Mouse (Mus musculus) left cerebral cortex, adult 9 months (tissue): Measurements from ENCODE around the gene Nmt1.

Experiments
- DNase-seq, 2 experiments: peaks; one replicate each; pipeline ENCODE4 v3.0.0; 2022; ENCODE audit warnings: low spot score in 2 of 2

Nmt1 gene

DNA sequence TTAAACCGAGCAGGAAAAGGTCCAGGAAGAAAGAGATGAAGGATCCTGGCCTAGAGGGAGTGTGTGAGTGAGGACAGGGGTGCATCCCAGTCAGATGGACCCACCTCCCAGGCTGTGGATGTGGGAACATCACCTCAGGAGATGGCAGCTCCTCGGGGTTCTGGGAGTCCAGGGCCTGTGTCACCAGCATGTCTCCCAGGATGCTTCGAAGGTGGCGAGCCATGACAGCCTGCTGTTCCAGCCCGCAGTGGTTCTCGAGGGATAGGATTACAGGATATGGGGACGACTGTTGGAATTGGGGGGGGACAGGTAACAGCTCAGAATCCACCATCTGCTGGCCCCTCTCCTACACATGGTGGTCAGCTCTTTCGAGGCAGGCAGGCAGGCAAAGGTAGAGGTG lies 48.6 kb downstream of the Nmt1 start:
- DNase-seq = no peak

DNA sequence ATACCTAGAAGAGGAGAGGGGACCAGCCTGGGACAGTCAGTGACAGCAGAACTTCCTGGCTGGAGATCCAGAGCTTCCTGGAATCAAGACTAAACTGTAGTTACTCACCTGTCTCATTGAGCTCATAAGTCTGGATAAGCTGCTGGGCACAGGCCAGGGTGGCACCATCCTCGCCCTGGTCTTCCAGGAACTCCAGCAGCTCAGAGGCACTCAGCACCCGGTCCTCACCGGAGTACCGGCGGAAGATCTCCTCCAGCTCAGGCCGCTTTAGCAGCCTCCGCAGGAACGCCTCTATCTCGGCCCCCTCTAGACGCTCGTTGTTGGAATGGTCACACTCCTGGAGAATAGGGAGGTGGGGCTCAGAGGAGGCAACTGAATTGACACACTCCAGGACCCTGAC lies 50.1 kb downstream of the Nmt1 start:
- DNase-seq = no peak

DNA sequence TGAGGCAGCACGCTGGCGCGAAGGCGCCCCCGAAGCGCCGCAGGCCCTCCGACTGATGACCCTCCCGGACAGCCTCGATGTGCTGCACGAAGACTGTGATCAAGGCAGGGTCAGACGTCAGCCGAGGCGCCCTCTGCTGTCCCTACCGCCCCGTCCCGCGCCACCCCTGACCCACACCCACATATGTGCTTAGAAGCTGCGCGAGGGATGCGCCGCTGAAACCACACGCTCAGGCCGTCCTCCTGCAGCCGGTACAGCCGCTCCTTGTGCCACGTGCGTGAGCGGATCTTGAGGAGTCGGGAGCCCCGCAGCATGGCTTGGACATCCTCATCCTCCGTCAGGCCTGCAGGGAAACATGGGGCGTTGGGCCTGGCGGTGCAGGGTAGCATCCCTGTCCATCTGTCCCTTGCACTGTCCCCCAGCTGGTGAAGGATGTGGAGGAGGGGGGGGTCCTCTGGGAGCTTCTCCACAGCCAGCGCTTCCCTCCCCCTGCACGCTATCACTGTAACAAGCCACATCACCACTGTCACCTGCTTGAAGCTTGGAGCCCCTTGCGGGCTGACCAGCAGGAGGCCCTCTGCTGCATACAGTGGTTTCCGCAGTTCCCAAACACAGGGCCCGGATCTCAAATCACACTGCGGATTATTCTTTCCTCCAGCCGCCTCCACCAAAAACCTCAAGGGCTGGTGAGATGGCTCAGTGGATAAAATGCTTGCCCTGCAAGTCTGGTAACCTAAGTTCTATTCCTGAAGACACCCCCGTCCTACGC lies 52.5 kb downstream of the Nmt1 start:
- no peak for DNase-seq

DNA sequence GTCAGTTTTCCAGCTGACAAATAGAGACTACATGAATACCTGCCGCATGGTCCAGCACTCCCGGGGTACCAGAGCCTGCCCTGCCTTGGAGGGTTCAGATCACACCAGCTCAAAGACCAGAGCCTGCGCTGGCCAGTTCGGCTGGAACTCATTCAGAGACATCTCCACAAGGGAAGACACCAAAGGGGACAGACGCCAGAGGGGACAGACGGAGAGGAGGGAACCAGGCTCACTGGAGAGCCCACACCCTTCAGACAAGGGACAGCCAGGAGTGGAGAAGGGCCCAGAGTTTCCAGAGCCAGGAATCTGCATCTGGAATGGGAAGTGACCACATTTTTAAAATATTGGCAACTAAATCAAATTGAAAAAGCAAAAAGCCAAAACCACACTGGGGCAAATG lies 53.6 kb downstream of the Nmt1 start:
- no peak for DNase-seq

DNA sequence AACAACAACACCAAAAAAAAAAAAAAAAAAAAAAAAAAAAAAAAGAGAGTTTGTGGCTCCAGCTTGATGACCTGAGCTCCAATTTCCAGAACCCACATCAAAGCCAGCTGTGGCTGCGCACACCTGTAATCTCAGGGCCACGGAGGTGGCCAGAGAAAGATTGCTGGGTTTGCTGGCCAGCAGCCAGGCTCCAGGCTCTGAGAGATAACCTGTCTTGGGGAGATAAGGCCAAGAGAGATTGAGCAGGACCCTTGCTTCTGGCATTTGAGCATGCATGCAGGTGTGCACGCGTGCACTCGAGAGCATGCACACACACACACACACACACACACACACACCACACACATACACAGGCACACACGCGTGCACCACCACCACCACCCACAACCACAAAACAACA lies 65.3 kb downstream of the Nmt1 start:
- DNase-seq = no peak

DNA sequence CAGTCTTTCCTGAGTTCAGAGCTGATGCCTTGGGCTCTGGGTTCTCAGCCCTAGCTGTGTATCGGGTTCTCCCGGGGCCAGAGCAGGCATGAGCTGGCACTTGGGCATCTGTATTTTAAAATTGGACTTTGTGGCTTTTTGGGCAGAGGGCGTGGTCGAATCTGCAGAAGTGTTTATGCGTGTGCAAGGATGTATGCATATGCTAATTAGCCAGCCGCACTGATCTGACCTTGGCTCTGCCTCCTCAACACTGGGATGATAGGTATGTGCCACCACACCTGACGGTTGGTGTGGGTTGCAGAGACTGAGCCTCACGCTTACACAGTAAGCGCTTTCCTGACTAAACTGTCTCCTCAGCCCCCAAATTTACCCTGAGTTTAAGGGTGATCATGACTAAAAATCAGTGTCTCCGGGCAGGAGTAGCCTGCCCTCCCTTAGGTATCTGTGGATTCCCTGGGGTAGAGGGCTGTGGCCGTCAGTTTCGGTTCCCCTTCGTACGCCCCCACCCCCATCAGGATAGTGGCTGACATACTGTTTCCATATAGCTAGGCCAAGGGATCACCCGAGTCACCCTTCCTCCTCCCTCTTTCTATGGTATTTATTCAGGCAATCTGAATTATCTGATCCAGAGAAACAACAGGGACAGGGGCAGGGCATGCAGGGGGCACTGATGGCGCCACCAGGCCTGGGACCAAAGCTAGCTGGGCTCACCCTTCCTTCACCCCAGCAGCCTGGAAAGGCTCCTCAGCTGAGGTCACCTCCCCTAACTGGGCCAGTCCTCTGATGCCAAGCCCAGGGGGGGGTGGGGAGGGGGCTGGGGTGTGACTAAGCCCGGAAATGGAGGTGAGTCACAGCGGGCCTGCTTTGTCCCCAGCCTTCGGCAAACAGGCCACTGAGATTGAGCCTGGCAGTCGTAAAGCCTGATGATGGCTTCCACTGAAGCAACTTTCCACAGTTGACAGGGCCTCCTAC lies 66.2 kb downstream of the Nmt1 start:
- no peak for DNase-seq

DNA sequence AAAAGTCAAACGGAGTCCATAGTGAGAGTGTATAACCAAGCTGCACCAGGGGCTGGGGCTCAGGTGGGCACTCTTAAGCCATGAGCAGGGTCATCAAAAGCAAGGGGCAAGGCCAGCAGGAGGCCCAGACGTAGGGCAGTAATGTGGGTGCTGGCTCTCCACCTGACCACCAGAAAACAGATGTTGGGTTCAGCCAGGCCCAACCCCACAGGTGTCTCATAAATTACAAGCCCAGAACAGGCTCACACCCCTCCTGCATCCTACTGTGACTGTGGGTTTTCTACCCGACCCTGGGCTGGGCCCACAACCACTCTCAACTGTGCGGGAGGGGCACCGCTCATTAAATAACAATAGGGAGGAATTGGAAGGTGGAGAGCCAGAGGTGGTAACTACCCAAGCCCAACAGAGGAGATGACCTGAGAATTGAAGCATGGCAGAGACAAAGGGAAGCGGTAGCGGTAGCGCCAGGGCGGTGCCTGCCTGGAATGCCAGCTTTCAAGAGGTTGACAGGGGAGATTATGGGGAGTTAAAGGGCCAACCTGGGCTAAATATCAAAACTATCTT lies 67.2 kb downstream of the Nmt1 start:
- DNase-seq = no peak

DNA sequence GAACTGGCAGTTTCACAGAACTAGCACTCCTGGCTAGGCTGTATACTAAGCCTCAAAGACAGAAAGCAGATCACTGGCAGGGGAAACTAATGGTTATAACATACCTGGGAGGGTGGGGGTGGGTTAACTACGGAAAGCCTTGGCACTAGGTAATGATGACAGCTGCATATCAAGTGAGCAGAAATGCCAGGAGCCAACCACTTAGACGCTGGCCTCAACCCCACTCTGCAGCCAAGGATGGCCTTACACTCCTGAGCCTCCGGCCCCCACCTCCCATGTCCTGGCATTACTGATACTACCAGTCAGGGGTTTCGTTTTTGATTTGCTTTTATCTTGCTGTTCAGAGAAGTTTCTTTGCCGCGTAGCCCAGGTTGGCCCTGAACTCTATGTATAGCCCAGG lies 67.8 kb downstream of the Nmt1 start:
- DNase-seq = no peak

DNA sequence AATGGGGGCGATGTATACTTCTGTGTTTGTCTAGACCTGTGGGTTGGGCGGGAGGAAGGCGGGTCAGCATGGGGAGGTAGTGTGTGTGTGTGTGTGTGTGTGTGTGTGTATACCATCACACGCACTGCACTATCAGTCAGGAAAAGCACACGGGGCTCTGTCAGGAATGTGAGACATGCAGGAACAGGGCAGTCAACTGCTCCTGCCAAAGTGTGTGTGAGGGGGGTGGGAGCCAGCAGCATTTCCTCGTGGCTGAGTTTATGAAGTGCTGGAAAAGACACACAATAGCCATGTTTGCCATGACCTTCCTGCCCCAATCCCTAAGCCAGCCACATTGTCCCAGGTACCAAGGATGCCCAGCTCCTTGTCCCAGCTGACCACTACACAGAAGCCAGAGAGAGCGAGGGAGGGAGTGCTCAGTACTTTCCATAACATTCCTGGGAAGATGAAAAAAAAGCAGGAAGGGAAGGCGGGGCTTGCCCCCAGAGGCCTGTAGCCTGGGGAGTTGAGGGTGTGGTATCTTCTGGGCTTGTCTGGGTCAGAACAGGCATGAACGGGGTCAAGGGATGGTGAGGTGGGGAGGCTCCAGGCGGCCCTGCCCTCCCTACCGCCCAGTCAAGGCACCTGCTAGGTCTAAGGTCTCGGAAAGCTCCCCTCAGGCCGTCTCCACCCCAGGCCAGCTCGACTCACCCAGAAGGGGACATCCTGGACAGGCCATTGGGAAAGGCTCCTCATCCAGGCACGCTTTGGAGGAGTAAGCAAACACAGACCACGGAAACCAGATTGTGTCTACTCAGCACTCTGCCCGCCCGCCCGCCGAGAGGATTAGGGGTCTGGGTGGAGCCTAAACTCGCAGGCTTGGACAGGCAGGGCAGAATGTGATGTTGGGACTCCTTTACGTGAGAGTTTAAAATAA lies 69.2 kb downstream of the Nmt1 start:
- DNase-seq = no peak

DNA sequence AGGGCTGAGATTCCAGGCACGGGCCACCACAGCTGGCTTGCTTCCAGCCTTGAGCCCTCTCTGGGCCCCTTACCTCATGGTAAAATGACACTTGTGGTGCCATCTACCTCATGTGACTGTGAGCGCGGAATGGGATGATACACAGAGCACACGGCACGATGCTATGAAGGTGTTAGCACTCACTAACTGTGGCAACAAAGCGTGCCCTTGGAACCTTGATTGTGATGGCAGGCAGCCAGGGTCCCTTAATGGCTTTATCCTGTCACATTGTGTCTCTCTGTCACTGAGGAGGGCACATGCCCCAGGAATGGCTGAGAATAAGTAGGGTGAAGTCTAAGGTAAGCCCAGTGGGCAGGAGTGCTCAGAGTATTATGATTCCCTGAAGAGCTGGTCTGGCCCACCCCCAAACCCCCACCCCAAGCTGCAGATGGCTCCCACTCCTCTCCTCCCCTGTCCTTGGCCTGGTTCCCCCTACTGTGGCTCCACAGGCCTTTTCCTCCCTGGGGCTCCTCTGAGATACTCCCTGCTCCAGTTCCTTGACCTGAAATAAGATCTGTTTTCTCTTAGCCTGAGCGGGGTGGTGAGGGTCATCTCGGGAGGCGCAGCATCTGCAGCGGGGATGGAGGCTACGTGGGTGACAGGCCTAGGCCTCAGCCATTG lies 70.7 kb downstream of the Nmt1 start:
- DNase-seq = no peak

DNA sequence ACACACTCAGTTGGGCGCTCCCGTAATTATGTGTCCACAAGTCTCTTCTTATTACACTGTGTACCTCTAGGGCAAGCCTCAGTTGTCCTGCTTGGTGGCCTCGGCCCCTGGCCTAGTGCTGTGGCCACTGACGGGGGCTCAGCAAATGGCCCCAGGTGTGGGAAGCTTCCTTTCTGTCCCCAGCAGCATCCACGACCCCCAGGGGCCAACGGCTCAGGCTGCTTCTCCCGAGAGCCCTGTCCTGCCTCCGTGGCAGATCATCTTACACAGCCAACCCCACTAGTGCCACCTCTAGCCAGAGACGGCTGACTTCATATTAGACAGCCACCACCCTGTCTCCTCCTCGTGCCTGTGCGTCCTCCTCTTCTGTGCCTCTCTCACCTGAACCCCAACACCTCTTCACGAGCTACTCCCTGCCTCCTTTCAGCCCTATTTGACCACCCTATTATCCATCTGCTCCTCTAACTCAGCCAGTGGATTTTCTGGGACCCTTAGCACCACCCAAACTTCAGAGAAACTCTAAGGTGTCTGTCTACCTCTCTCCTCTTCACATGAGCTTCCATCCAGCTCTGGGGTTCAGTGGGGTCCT lies 71.5 kb downstream of the Nmt1 start:
- no peak for DNase-seq

DNA sequence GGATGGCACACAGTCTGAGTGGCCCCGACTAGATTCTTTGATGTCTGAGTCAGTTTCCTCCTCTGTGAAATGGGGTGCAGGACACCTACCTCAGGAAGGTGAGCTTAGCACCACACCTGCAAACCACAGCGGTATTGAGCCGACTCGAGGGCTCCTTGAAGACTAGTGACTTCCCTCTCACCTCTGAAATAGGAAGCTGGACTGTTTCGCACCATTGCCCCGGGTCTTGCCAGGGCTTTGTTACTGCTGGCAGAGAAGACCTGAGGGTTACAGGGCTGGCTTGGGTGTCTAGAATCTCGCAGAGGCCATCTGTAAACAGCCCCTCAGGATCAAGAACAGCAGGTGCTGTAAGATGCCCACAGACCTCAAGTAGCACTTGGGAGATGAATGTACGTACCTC lies 72.4 kb downstream of the Nmt1 start:
- no peak for DNase-seq

DNA sequence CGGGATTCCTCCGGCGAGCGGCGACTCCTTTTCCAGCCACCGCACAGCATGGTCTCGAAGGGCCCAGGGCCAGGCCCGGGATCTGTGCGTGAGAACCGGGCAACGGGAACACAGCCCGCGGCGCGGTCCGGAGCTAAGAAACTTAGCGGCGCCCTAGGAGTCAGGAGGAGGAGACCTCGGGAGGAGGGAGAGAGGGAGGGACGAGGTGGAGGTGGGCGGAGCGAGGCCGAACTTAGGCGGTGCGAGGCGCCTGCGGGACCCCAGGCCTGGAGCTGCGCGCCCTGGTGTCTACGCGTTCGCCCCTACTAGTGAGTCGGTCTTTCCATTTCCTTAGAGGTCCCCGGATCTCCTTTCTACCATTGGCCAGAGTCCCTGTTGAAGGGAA lies 73.5 kb downstream of the Nmt1 start, which contains the start of the genes Plcd3 and Acbd4:
TSS of gene Plcd3 (minus strand) at position 178 of the 385 bp plus-strand sequence.
TSS of gene Acbd4 (plus strand) at position 202 of the 385 bp plus-strand sequence.
- DNase-seq = peak in 1 of 2 experiments; percentile 73

DNA sequence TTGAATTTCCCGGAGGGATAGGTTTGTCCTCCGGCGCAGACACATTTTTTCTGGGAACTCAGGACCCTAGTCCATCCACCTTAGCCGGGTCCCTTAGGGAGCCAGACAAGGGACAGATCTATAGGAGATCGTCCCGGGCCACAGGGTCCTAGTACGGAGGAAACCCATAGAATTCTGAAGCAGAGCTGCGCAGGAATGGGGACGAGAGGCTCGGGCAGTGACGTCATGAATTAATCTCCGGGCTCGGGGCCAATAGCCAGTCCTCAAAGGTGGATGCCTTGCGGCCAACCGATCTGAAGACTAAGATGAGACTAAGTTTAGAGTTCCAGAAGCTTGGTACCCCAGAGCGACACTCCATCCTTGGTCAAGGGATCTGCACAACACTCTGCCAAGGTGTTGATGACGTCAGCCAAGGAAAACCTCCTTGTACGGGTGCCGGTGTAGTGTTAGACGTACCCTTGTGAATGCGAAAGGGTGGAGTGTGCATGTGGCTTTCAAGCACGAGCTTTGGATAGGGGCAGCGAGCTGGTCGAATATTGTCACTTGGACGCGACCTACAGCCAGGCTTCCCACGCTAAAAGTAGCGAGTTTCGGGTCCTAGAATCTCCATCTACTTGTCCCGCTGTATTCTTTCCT lies 74.0 kb downstream of the Nmt1 start:
- DNase-seq = peak in 1 of 2 experiments; percentile 81

DNA sequence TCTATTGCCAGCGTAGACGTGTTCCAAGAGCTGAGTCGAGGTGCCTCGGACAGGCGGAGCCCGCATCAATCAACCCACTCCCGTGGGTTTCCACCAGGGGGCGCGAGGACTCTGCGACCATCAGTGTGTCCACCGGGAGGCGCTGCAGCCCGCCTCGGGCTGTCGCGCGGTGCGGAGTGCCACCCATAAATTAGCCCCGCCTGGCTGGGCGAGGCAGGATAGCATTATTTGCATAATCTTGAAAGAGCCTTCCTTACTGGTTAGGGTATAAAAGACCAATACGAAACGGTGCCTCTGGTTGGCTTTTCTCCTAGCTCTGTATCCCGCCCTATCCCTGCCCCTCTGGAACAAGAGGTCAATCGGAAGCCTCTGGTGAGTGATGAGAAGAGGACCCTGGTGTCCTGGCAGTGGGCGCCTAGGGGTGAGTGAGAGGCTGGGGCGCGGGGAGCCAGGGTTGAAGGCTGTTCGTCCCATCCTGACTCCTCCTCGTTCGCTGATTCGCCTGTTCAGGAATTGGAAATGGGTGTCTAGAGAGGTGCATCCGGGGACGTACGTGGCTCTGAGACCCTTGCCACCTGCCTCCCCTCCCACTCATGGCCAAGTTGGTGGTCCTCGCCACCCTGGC lies 74.8 kb downstream of the Nmt1 start:
- peak; percentile 92 to 97 for DNase-seq

DNA sequence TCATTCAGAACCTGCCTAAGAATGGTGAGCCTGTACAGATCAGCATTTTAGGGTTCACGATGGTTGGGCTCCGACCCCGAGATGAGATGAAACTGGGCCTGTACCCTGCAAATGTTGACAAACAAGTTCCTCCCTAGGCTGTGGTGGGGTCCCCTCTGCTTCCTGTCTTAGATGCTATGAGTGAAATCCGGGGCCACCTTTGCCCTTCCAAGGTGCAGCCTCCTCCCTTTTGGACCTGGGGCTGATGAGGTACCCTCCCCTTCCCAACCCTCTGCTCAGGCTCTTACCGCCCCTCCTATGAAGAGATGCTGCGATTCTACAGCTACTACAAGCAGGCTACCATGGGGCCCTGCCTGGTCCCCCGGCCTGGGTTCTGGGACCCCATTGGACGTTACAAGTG lies 75.6 kb downstream of the Nmt1 start:
- no peak for DNase-seq

DNA sequence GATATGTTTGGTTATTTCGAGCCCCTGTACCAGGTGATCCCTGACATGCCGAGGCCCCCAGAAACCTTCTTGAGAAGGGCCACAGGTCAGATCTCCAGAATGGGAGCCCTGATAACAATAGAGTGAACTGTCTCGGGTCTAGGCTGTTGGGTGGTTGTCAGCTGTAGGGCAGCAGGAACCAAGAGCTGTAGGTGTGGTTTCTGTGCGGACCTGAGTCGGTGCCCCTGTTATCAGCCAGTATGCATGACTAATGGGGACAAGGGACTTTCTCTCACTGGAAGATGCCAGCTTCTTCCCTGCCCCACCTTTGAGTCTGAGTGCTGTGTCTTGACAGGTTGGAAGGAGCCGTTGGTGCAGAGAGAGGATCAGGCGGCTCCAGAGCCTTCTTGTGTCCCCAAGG lies 76.5 kb downstream of the Nmt1 start:
- no peak for DNase-seq

DNA sequence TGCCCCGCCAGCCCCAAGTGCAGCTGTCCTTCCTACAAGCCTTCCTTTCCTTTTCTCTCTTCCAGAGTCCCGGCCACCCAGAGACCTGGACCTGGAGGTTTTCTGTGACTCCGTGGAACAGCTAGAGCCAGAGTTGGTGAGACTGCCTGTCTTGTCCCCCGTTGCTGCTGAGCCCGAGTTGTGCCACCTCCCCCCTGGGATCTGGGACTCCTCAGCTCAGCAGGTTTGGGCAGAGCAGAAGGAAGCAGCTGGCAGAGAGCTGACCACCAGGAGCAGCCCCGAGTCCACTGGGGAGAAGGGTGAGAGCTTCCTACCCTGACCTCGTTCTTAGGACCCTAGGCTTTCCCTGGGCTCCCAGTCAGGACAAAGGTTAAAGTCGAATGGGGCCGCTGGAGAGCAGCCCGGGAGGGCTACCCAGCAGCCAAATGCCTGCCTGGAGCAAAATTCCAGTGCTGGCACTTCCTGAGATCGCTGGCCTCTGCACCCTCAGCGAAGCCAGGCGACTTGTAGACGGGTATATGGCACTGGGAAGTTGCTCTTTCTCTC lies 77.3 kb downstream of the Nmt1 start:
- no peak for DNase-seq

DNA sequence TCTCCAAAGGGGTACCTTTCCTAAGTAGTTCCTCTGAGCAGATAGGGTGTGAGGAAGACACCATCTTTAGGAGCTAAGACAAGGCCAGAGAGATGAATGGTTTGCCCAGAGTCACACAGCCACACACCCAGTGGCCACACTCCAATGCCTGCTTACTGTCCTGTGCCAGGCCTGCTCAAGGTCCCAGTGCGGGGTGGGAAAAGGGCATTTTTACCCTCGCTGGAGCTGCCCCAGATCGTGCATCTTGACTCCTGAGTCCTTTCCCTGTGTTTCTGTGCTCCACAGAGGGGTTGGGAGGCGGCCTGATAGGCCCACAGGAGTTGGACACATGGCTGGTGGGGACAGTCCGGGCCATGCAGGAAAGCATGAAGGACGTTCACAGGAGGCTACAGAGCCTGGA lies 77.8 kb downstream of the Nmt1 start:
- DNase-seq = no peak
